Mouse (Mus musculus) mouse embryonic stem cell (cell line): ENCODE measurements at regions not wholly inside any gene's neighbourhood (a gene's known extent, or its start where the extent isn't known, plus 50 kb on each side); places are given as distances from the start of the nearest gene placed in this dataset.
"Not testable (repeated sequence)": the region's sequence is repeated elsewhere in the genome, so short reads cannot be mapped to it uniquely, and the experiment has no call there.

Experiments used
- in situ Hi-C, 2 experiments: fragments of 300-500 bp; cut with MboI; formaldehyde crosslinking; loops; 1 replicate in 1 of 2; 3 replicates in 1 of 2; pipeline ENCODE4 v1.14.3; 2019 to 2020; ENCODE audit warnings: low sequenced_read_pairs in 2 of 2, low pct_unique_long_range_greater_than_20kb in 1 of 2, mixed read lengths in 1 of 2; ENCODE audit not compliant: unreplicated experiment in 1 of 2

GRCm38 (mm10) chr17:13487291-13488215 is 133.2 kb downstream of the Tcp10c start:
- in situ Hi-C loops = no loop called here

- in situ Hi-C loops = no loop called here
Measured at GRCm38 (mm10) chr17:13488608-13489324, 134.4 kb downstream of the Tcp10c start.

GRCm38 (mm10) chr17:13492239-13492638 is 137.9 kb downstream of the Tcp10c start:
- in situ Hi-C loops = not testable (repeated sequence)

GRCm38 (mm10) chr17:13492649-13493277 is 138.4 kb downstream of the Tcp10c start:
- in situ Hi-C loops = not testable (repeated sequence)

- in situ Hi-C loops = not testable (repeated sequence)
Measured at GRCm38 (mm10) chr17:13493866-13494265, 139.5 kb downstream of the Tcp10c start.

- in situ Hi-C loops = not testable (repeated sequence)
Measured at GRCm38 (mm10) chr17:13494475-13494874, 140.1 kb downstream of the Tcp10c start.

GRCm38 (mm10) chr17:13504365-13504764 is 150.0 kb downstream of the Tcp10c start:
- in situ Hi-C loops = not testable (repeated sequence)

GRCm38 (mm10) chr17:13504827-13505268 is 150.5 kb downstream of the Tcp10c start:
- in situ Hi-C loops = not testable (repeated sequence)

GRCm38 (mm10) chr17:13507397-13508063 is 153.2 kb downstream of the Tcp10c start:
- in situ Hi-C loops = not testable (repeated sequence)

- in situ Hi-C loops = not testable (repeated sequence)
Measured at GRCm38 (mm10) chr17:13519409-13520201, 165.2 kb downstream of the Tcp10c start.

- in situ Hi-C loops = not testable (repeated sequence)
Measured at GRCm38 (mm10) chr17:13532579-13532978, 178.2 kb downstream of the Tcp10c start.

GRCm38 (mm10) chr17:13540446-13541241 is 186.3 kb downstream of the Tcp10c start:
- in situ Hi-C loops = loop anchor here in 1 of 2 experiments (10.0 kb wide), 1 partner anchor 656 kb away; no protein-coding TSS in a partner anchor

GRCm38 (mm10) chr17:13541249-13541648 is 186.9 kb downstream of the Tcp10c start:
- in situ Hi-C loops = loop anchor here in 1 of 2 experiments (10.0 kb wide), 1 partner anchor 656 kb away; no protein-coding TSS in a partner anchor

GRCm38 (mm10) chr17:13542261-13542660 is 187.9 kb downstream of the Tcp10c start:
- in situ Hi-C loops = loop anchor here in 1 of 2 experiments (10.0 kb wide), 1 partner anchor 657 kb away; no protein-coding TSS in a partner anchor

- in situ Hi-C loops = loop anchor here in 1 of 2 experiments (10.0 kb wide), 1 partner anchor 658 kb away; no protein-coding TSS in a partner anchor
Measured at GRCm38 (mm10) chr17:13542856-13543255, 188.5 kb downstream of the Tcp10c start.

GRCm38 (mm10) chr17:13544036-13544795 is 189.8 kb downstream of the Tcp10c start:
- in situ Hi-C loops = loop anchor here in 1 of 2 experiments (10.0 kb wide), 1 partner anchor 659 kb away; no protein-coding TSS in a partner anchor
